Mouse (Mus musculus): ENCODE measurements around the gene Tecpr1. TPM values are rescaled to one million over a fixed set of nuclear protein-coding genes. Genes with fewer than 3 reads are reported as not detected.

Gene Tecpr1
- polyA plus RNA-seq, 1 experiment from 2014 or later, result 21.2 TPM

- WGBS, result 23% methylated on average over 11 of the region's 11 CpGs
- ATAC-seq (ENCODE audit: insufficient read depth, low FRiP score, low read depth), result no peak
These were observed 2.8 kb upstream of the Tecpr1 start for GRCm38 (mm10) chr5:144226220-144226619.

GRCm38 (mm10) chr5:144223899-144224816, 743 bp upstream of the Tecpr1 start:
- no peaks in the 10 kb centered on the region for H3K36me3 ChIP-seq
- peak overlapping the region; percentile 79 for H3K4me3 ChIP-seq (replicated peaks)
- H3K27ac ChIP-seq, result peak overlapping the region; percentile 60
- H3K9ac ChIP-seq, result peak overlapping the region; percentile 32; the same call in 1 of the 2 replicates
- H3K27me3 ChIP-seq (replicated peaks), result no peaks in the 10 kb centered on the region
- WGBS, result 26% methylated on average over 18 of the region's 18 CpGs
- H3K4me2 ChIP-seq, result peak overlapping the region; percentile 79
- H3K4me1 ChIP-seq, result peaks cover 6% of the 10 kb centered on the region; the same call in 1 of the 2 replicates
- H3K9me3 ChIP-seq, result no peaks in the 10 kb centered on the region
- ATAC-seq (ENCODE audit: insufficient read depth, low FRiP score, low read depth), result no peak

More at GRCm38 (mm10) chr5:144226220-144226619, 2.8 kb upstream of the Tecpr1 start:
- H3K4me3 ChIP-seq (replicated peaks), result no peak overlapping the region
- no peaks in the 10 kb centered on the region for H3K27me3 ChIP-seq (replicated peaks)
- H3K9ac ChIP-seq, result no peak overlapping the region
- no peaks in the 10 kb centered on the region for H3K9me3 ChIP-seq
- no peak overlapping the region for H3K4me2 ChIP-seq
- peaks cover 6% of the 10 kb centered on the region; the same call in 1 of the 2 replicates for H3K4me1 ChIP-seq
- no peak overlapping the region for H3K27ac ChIP-seq
- H3K36me3 ChIP-seq, result no peaks in the 10 kb centered on the region

GRCm38 (mm10) chr5:144222811-144223502, 458 bp downstream of the Tecpr1 start:
- no peaks in the 10 kb centered on the region for H3K27me3 ChIP-seq (replicated peaks)
- WGBS, result 1% methylated on average over 25 of the region's 25 CpGs

GRCm38 (mm10) chr5:144221305-144221704, 2.1 kb downstream of the Tecpr1 start:
- no peak for ATAC-seq (ENCODE audit: insufficient read depth, low FRiP score, low read depth)
- 49% methylated on average over 4 of the region's 4 CpGs for WGBS
- H3K27ac ChIP-seq, result no peak overlapping the region

More at GRCm38 (mm10) chr5:144222811-144223502, 458 bp downstream of the Tecpr1 start:
- peak overlapping the region; percentile 66 for H3K9ac ChIP-seq
- H3K4me2 ChIP-seq, result peak overlapping the region; percentile 79
- peak; percentile 44 for ATAC-seq (ENCODE audit: insufficient read depth, low FRiP score, low read depth)
- peaks cover 6% of the 10 kb centered on the region; the same call in 1 of the 2 replicates for H3K4me1 ChIP-seq
- H3K4me3 ChIP-seq (replicated peaks), result peak overlapping the region; percentile 79
- H3K27ac ChIP-seq, result peak overlapping the region; percentile 72
- H3K9me3 ChIP-seq, result no peaks in the 10 kb centered on the region
- no peaks in the 10 kb centered on the region for H3K36me3 ChIP-seq

GRCm38 (mm10) chr5:144219936-144220335, 3.5 kb downstream of the Tecpr1 start:
- H3K4me2 ChIP-seq, result no peak overlapping the region
- no peak overlapping the region for H3K4me3 ChIP-seq (replicated peaks)
- ATAC-seq (ENCODE audit: insufficient read depth, low FRiP score, low read depth), result no peak
- H3K36me3 ChIP-seq, result no peaks in the 10 kb centered on the region
- 85% methylated on average over 5 of the region's 5 CpGs for WGBS
- H3K27ac ChIP-seq, result no peak overlapping the region
- H3K27me3 ChIP-seq (replicated peaks), result no peaks in the 10 kb centered on the region
- H3K9ac ChIP-seq, result no peak overlapping the region
- H3K4me1 ChIP-seq, result peaks cover 6% of the 10 kb centered on the region; the same call in 1 of the 2 replicates
- H3K9me3 ChIP-seq, result no peaks in the 10 kb centered on the region

More at GRCm38 (mm10) chr5:144221305-144221704, 2.1 kb downstream of the Tecpr1 start:
- H3K27me3 ChIP-seq (replicated peaks), result no peaks in the 10 kb centered on the region
- H3K36me3 ChIP-seq, result no peaks in the 10 kb centered on the region
- no peak overlapping the region for H3K9ac ChIP-seq
- H3K4me3 ChIP-seq (replicated peaks), result no peak overlapping the region
- no peak overlapping the region for H3K4me2 ChIP-seq
- no peaks in the 10 kb centered on the region for H3K9me3 ChIP-seq
- peaks cover 6% of the 10 kb centered on the region; the same call in 1 of the 2 replicates for H3K4me1 ChIP-seq

- ATAC-seq (ENCODE audit: insufficient read depth, low FRiP score, low read depth), result no peak
- no peak overlapping the region for H3K9ac ChIP-seq
- H3K9me3 ChIP-seq, result no peaks in the 10 kb centered on the region
- no peak overlapping the region for H3K4me3 ChIP-seq (replicated peaks)
- H3K36me3 ChIP-seq, result no peaks in the 10 kb centered on the region
- H3K4me2 ChIP-seq, result no peak overlapping the region
- H3K27ac ChIP-seq, result no peak overlapping the region
- 70% methylated on average over 12 of the region's 12 CpGs for WGBS
- peaks cover 6% of the 10 kb centered on the region; the same call in 1 of the 2 replicates for H3K4me1 ChIP-seq
- H3K27me3 ChIP-seq (replicated peaks), result no peaks in the 10 kb centered on the region
These were observed 4.1 kb downstream of the Tecpr1 start for GRCm38 (mm10) chr5:144219306-144219705.

GRCm38 (mm10) chr5:144218061-144218460, 5.4 kb downstream of the Tecpr1 start:
- WGBS, result 87% methylated on average over 7 of the region's 7 CpGs
- no peak for ATAC-seq (ENCODE audit: insufficient read depth, low FRiP score, low read depth)

GRCm38 (mm10) chr5:144215992-144216391, 7.4 kb downstream of the Tecpr1 start:
- no peaks in the 10 kb centered on the region for H3K9me3 ChIP-seq
- WGBS, result 95% methylated on average over 2 of the region's 2 CpGs
- H3K4me3 ChIP-seq (replicated peaks), result no peak overlapping the region
- H3K27me3 ChIP-seq (replicated peaks), result no peaks in the 10 kb centered on the region
- no peaks in the 10 kb centered on the region for H3K4me1 ChIP-seq
- peaks cover 22% of the 10 kb centered on the region; the same call in 1 of the 2 replicates for H3K36me3 ChIP-seq
- no peak overlapping the region for H3K27ac ChIP-seq
- H3K9ac ChIP-seq, result no peak overlapping the region
- no peak for ATAC-seq (ENCODE audit: insufficient read depth, low FRiP score, low read depth)
- H3K4me2 ChIP-seq, result no peak overlapping the region

More at GRCm38 (mm10) chr5:144218061-144218460, 5.4 kb downstream of the Tecpr1 start:
- peaks cover 6% of the 10 kb centered on the region; the same call in 1 of the 2 replicates for H3K4me1 ChIP-seq
- no peak overlapping the region for H3K9ac ChIP-seq
- no peak overlapping the region for H3K4me3 ChIP-seq (replicated peaks)
- H3K27me3 ChIP-seq (replicated peaks), result no peaks in the 10 kb centered on the region
- H3K27ac ChIP-seq, result no peak overlapping the region
- no peaks in the 10 kb centered on the region for H3K9me3 ChIP-seq
- H3K4me2 ChIP-seq, result no peak overlapping the region
- H3K36me3 ChIP-seq, result 0 out of 2 replicates have a peak, but pooled peaks cover 7% of the 10 kb centered on the region

- no peak overlapping the region for H3K4me3 ChIP-seq (replicated peaks)
- no peak overlapping the region for H3K9ac ChIP-seq
- H3K27me3 ChIP-seq (replicated peaks), result no peaks in the 10 kb centered on the region
- H3K4me2 ChIP-seq, result no peak overlapping the region
- ATAC-seq (ENCODE audit: insufficient read depth, low FRiP score, low read depth), result no peak
- H3K9me3 ChIP-seq, result no peaks in the 10 kb centered on the region
- peaks cover 26% of the 10 kb centered on the region; the same call in 1 of the 2 replicates for H3K36me3 ChIP-seq
- WGBS, result 31% methylated on average over 7 of the region's 7 CpGs
- H3K4me1 ChIP-seq, result no peaks in the 10 kb centered on the region
- no peak overlapping the region for H3K27ac ChIP-seq
These were observed 9.0 kb downstream of the Tecpr1 start for GRCm38 (mm10) chr5:144214453-144214852.

GRCm38 (mm10) chr5:144207478-144207877, 15.9 kb downstream of the Tecpr1 start:
- H3K4me1 ChIP-seq, result no peaks in the 10 kb centered on the region
- H3K36me3 ChIP-seq, result peaks cover 35% of the 10 kb centered on the region
- H3K27me3 ChIP-seq (replicated peaks), result no peaks in the 10 kb centered on the region
- 50% methylated on average over 11 of the region's 11 CpGs for WGBS
- no peak overlapping the region for H3K27ac ChIP-seq
- no peak overlapping the region for H3K4me2 ChIP-seq
- no peak for ATAC-seq (ENCODE audit: insufficient read depth, low FRiP score, low read depth)
- no peaks in the 10 kb centered on the region for H3K9me3 ChIP-seq
- no peak overlapping the region for H3K9ac ChIP-seq
- no peak overlapping the region for H3K4me3 ChIP-seq (replicated peaks)

GRCm38 (mm10) chr5:144206069-144206468, 17.3 kb downstream of the Tecpr1 start:
- 93% methylated on average over 15 of the region's 15 CpGs for WGBS
- Histone ChIP-seq H3K9me3 (no peaks in the 10 kb centered on the region), H3K4me3 (replicated peaks) (no peak overlapping the region), H3K9ac (no peak overlapping the region), H3K4me2 (no peak overlapping the region), H3K27me3 (replicated peaks) (no peaks in the 10 kb centered on the region), H3K36me3 (peaks cover 28% of the 10 kb centered on the region), H3K4me1 (no peaks in the 10 kb centered on the region), H3K27ac (no peak overlapping the region)
- ATAC-seq (ENCODE audit: insufficient read depth, low FRiP score, low read depth), result no peak

All from stomach, embryonic 15.5 days (tissue).